In genomic region chr10:39292703-39293496, GRCm38 (mm10) we compare ENCODE assay signal across 16 mouse cellular contexts.
A peak's percentile ranks its signal among the peaks of the same experiment; 100 is the strongest.
DNase-seq lines count a peak whose midpoint lies in the region; ATAC-seq and TF ChIP-seq lines count a peak whose summit lies in the region.
"Had no signal": no experiment of that assay in that cellular context is flagged by ENCODE, and none has a peak within 500 bp of the region (broad histone marks: within the 10 kb centered on the region; RNA-seq: fewer than 3 reads in every experiment).

No protein-coding gene starts in this region.

- H3K9ac ChIP-seq in kidney, embryonic 14.5 days (ENCODE audit: low read depth, low read length): no peak overlapping the region
- no peak overlapping the region for H3K9ac ChIP-seq in embryonic facial prominence, embryonic 11.5 days (replicated peaks; ENCODE audit: low read length)
- no peak overlapping the region for H3K9ac ChIP-seq in limb, embryonic 15.5 days
- H3K9ac ChIP-seq: limb, embryonic 13.5 days; midbrain, embryonic 15.5 days had no signal

- no peaks in the 10 kb centered on the region for H3K9me3 ChIP-seq in kidney, embryonic 14.5 days (ENCODE audit: control insufficient read depth, low read length)
- H3K9me3 ChIP-seq in embryonic facial prominence, embryonic 11.5 days (replicated peaks; ENCODE audit: control insufficient read depth, low read length): no peaks in the 10 kb centered on the region
- no peaks in the 10 kb centered on the region for H3K9me3 ChIP-seq in limb, embryonic 15.5 days
- peaks cover 7% of the 10 kb centered on the region; the same call in 1 of the 2 replicates for H3K9me3 ChIP-seq in forebrain, embryonic 10.5 days
- H3K9me3 ChIP-seq: limb, embryonic 13.5 days; midbrain, embryonic 15.5 days had no signal

- no peaks in the 10 kb centered on the region for H3K27me3 ChIP-seq in kidney, embryonic 14.5 days (ENCODE audit: control insufficient read depth, insufficient read depth, low read length)
- H3K27me3 ChIP-seq in embryonic facial prominence, embryonic 11.5 days (ENCODE audit: control insufficient read depth, insufficient read depth, low read length): no peaks in the 10 kb centered on the region
- no peaks in the 10 kb centered on the region for H3K27me3 ChIP-seq in limb, embryonic 15.5 days
- peaks cover 4% of the 10 kb centered on the region; the same call in 1 of the 2 replicates for H3K27me3 ChIP-seq in forebrain, embryonic 10.5 days (ENCODE audit: poor library complexity, severe bottlenecking)
- H3K27me3 ChIP-seq: limb, embryonic 13.5 days; midbrain, embryonic 15.5 days; Patski had no signal

- peak; percentile 55; the same call in 1 of the 2 replicates for ATAC-seq in kidney, embryonic 14.5 days (ENCODE audit: low FRiP score, low TSS enrichment)
- 0 out of 2 replicates have a peak, but pooled peaks have one; percentile 34 for ATAC-seq in embryonic facial prominence, embryonic 11.5 days (replicated peaks; ENCODE audit: insufficient number of reproducible peaks, low FRiP score, low TSS enrichment, low read depth)
- ATAC-seq in limb, embryonic 15.5 days (ENCODE audit: insufficient number of reproducible peaks, low FRiP score, low TSS enrichment, low read depth): no peak
- no peak for ATAC-seq in erythroblast, adult 5-6 weeks (replicated peaks; ENCODE audit: low FRiP score, poor library complexity, severe bottlenecking)
- ATAC-seq: Patski had no signal

- 53% methylated on average over 11 of the region's 11 CpGs for WGBS in kidney, embryonic 14.5 days
- WGBS in embryonic facial prominence, embryonic 11.5 days: 48% methylated on average over 11 of the region's 11 CpGs
- whole genome bisulfite sequencing in limb, embryonic 15.5 days: 52% methylated on average over 11 of the region's 11 CpGs
- 72% methylated on average over 11 of the region's 11 CpGs for WGBS in forebrain, embryonic 10.5 days

- no peak overlapping the region for H3K4me3 ChIP-seq in kidney, embryonic 14.5 days (ENCODE audit: low read length)
- H3K4me3 ChIP-seq in embryonic facial prominence, embryonic 11.5 days (ENCODE audit: low read depth, low read length): no peak overlapping the region
- no peak overlapping the region for H3K4me3 ChIP-seq in limb, embryonic 15.5 days
- H3K4me3 ChIP-seq in gastrocnemius, adult 2 months: no peak overlapping the region
- no peak overlapping the region for H3K4me3 ChIP-seq in forebrain, embryonic 10.5 days
- H3K4me3 ChIP-seq: limb, embryonic 13.5 days; midbrain, embryonic 15.5 days had no signal

- intact Hi-C loops in gastrocnemius, adult 2 months (cut with DNase I): no loop called here

- no peak for TF ChIP-seq CTCF in gastrocnemius, adult 2 months (IDR thresholded peaks at IDR 0.05)

- DNase-seq in kidney, postnatal 25 days: no peak
- DNase-seq in CD4-positive helper T cell, adult 2 months (ENCODE audit: low read depth, low spot score): peak; percentile 59
- DNase-seq in embryonic facial prominence, embryonic 11.5 days (ENCODE audit: low spot score): peak; percentile 50
- DNase-seq in gastrocnemius, adult 2 months: no peak
- no peak for DNase-seq in forebrain, embryonic 10.5 days (ENCODE audit: extremely low spot score, low spot score)
- DNase-seq: adrenal gland, postnatal 36 days; gastrocnemius, postnatal 14 days; layer of hippocampus, adult 9-11 months; lung, adult 2 months; right cerebral cortex, postnatal 4 days had no signal

- H3K36me3 ChIP-seq in kidney, embryonic 14.5 days (ENCODE audit: control insufficient read depth, insufficient read depth, low read length): no peaks in the 10 kb centered on the region
- no peaks in the 10 kb centered on the region for H3K36me3 ChIP-seq in embryonic facial prominence, embryonic 11.5 days (replicated peaks; ENCODE audit: control insufficient read depth, insufficient read depth, low read depth, low read length)
- no peaks in the 10 kb centered on the region for H3K36me3 ChIP-seq in limb, embryonic 15.5 days
- no peaks in the 10 kb centered on the region for H3K36me3 ChIP-seq in forebrain, embryonic 10.5 days (replicated peaks)
- H3K36me3 ChIP-seq: limb, embryonic 13.5 days; midbrain, embryonic 15.5 days had no signal

- no peak overlapping the region for H3K27ac ChIP-seq in kidney, embryonic 14.5 days (ENCODE audit: low read depth, low read length)
- no peak overlapping the region for H3K27ac ChIP-seq in embryonic facial prominence, embryonic 11.5 days (replicated peaks; ENCODE audit: low read depth, low read length)
- peak overlapping the region; percentile 82 for H3K27ac ChIP-seq in limb, embryonic 15.5 days
- H3K27ac ChIP-seq in gastrocnemius, adult 2 months: no peak overlapping the region
- no peak overlapping the region for H3K27ac ChIP-seq in forebrain, embryonic 10.5 days

- H3K4me2 ChIP-seq in kidney, embryonic 14.5 days (replicated peaks; ENCODE audit: low read depth, low read length): no peak overlapping the region
- H3K4me2 ChIP-seq in embryonic facial prominence, embryonic 11.5 days (ENCODE audit: low read depth, low read length): no peak overlapping the region
- H3K4me2 ChIP-seq in limb, embryonic 15.5 days: no peak overlapping the region
- H3K4me2 ChIP-seq: limb, embryonic 13.5 days; midbrain, embryonic 15.5 days had no signal

- H3K4me1 ChIP-seq in kidney, embryonic 14.5 days (ENCODE audit: control insufficient read depth, insufficient read depth, low read length): 0 out of 2 replicates have a peak, but pooled peaks cover 9% of the 10 kb centered on the region
- no peaks in the 10 kb centered on the region for H3K4me1 ChIP-seq in embryonic facial prominence, embryonic 11.5 days (ENCODE audit: control insufficient read depth, insufficient read depth, low read length)
- peaks cover 38% of the 10 kb centered on the region for H3K4me1 ChIP-seq in limb, embryonic 15.5 days
- peaks cover 37% of the 10 kb centered on the region for H3K4me1 ChIP-seq in forebrain, embryonic 10.5 days

Comparison
In these comparisons a context has a peak if more than half of its experiments do, and no peak if none do; other contexts are left out.
1. ATAC-seq: peak in kidney, embryonic 14.5 days (single experiment) and embryonic facial prominence, embryonic 11.5 days (single experiment); none in limb, embryonic 15.5 days (single experiment) and erythroblast, adult 5-6 weeks (single experiment).
2. DNase-seq: peak in CD4-positive helper T cell, adult 2 months (single experiment) and embryonic facial prominence, embryonic 11.5 days (single experiment); none in kidney, postnatal 25 days (0 of 2), gastrocnemius, adult 2 months (single experiment) and forebrain, embryonic 10.5 days (single experiment).